Mouse (Mus musculus): ENCODE measurements at regions not wholly inside any gene's neighbourhood (a gene's known extent, or its start where the extent isn't known, plus 50 kb on each side); places are given as distances from the start of the nearest gene placed in this dataset.

- H3K9me3 ChIP-seq (ENCODE audit: control insufficient read depth, low read length): no peaks in the 10 kb centered on the region
- TF ChIP-seq POLR2A (IDR thresholded peaks at IDR 0.05; ENCODE audit: borderline replicate concordance, extremely low read depth, insufficient read depth, insufficient read length): no peak
- no peak overlapping the region for H3K27ac ChIP-seq (replicated peaks; ENCODE audit: low read depth, low read length)
- ATAC-seq (ENCODE audit: low FRiP score, low read depth) (no peak), DNase-seq (ENCODE audit: low spot score) (no peak)
- H3K4me3 ChIP-seq (replicated peaks; ENCODE audit: low read length): no peak overlapping the region
- H3K4me1 ChIP-seq (ENCODE audit: control insufficient read depth, insufficient read depth, low read length): no peaks in the 10 kb centered on the region
- H3K27me3 ChIP-seq (ENCODE audit: control insufficient read depth, insufficient read depth, low read length): no peaks in the 10 kb centered on the region
- no peak overlapping the region for H3K4me2 ChIP-seq (replicated peaks; ENCODE audit: low read depth, low read length, severe bottlenecking)
- WGBS: 80% methylated on average over 9 of the region's 9 CpGs
- no peaks in the 10 kb centered on the region for H3K36me3 ChIP-seq (ENCODE audit: control insufficient read depth, insufficient read depth, low read length)
- no peak overlapping the region for H3K9ac ChIP-seq (ENCODE audit: low read depth, low read length, severe bottlenecking)
Measured at GRCm38 (mm10) chr4:89391463-89392308, 80.8 kb upstream of the Cdkn2b start.

- TF ChIP-seq POLR2A (IDR thresholded peaks at IDR 0.05; ENCODE audit: borderline replicate concordance, extremely low read depth, insufficient read depth, insufficient read length): no peak
- DNase-seq (ENCODE audit: low spot score) (no peak), ATAC-seq (ENCODE audit: low FRiP score, low read depth) (no peak)
- Histone ChIP-seq H3K9ac (ENCODE audit: low read depth, low read length, severe bottlenecking) (no peak overlapping the region), H3K4me1 (ENCODE audit: control insufficient read depth, insufficient read depth, low read length) (no peaks in the 10 kb centered on the region), H3K4me3 (replicated peaks; ENCODE audit: low read length) (no peak overlapping the region), H3K27ac (replicated peaks; ENCODE audit: low read depth, low read length) (no peak overlapping the region), H3K9me3 (ENCODE audit: control insufficient read depth, low read length) (no peaks in the 10 kb centered on the region), H3K27me3 (ENCODE audit: control insufficient read depth, insufficient read depth, low read length) (no peaks in the 10 kb centered on the region), H3K4me2 (replicated peaks; ENCODE audit: low read depth, low read length, severe bottlenecking) (no peak overlapping the region), H3K36me3 (ENCODE audit: control insufficient read depth, insufficient read depth, low read length) (no peaks in the 10 kb centered on the region)
- 92% methylated on average over 3 of the region's 3 CpGs for WGBS
Measured at GRCm38 (mm10) chr4:89383548-89383947, 72.7 kb upstream of the Cdkn2b start.

GRCm38 (mm10) chr4:89382434-89382976, 71.7 kb upstream of the Cdkn2b start:
- TF ChIP-seq POLR2A (IDR thresholded peaks at IDR 0.05; ENCODE audit: borderline replicate concordance, extremely low read depth, insufficient read depth, insufficient read length): no peak
- no peaks in the 10 kb centered on the region for H3K27me3 ChIP-seq (ENCODE audit: control insufficient read depth, insufficient read depth, low read length)
- ATAC-seq (ENCODE audit: low FRiP score, low read depth): no peak
- H3K36me3 ChIP-seq (ENCODE audit: control insufficient read depth, insufficient read depth, low read length): no peaks in the 10 kb centered on the region
- H3K4me3 ChIP-seq (replicated peaks; ENCODE audit: low read length): no peak overlapping the region
- H3K9me3 ChIP-seq (ENCODE audit: control insufficient read depth, low read length): no peaks in the 10 kb centered on the region
- no peak overlapping the region for H3K27ac ChIP-seq (replicated peaks; ENCODE audit: low read depth, low read length)
- H3K9ac ChIP-seq (ENCODE audit: low read depth, low read length, severe bottlenecking): no peak overlapping the region
- 70% methylated on average over 4 of the region's 4 CpGs for WGBS
- no peaks in the 10 kb centered on the region for H3K4me1 ChIP-seq (ENCODE audit: control insufficient read depth, insufficient read depth, low read length)
- no peak for DNase-seq (ENCODE audit: low spot score)
- H3K4me2 ChIP-seq (replicated peaks; ENCODE audit: low read depth, low read length, severe bottlenecking): no peak overlapping the region

GRCm38 (mm10) chr4:89381763-89382162, 70.9 kb upstream of the Cdkn2b start:
- Histone ChIP-seq H3K4me3 (replicated peaks; ENCODE audit: low read length) (no peak overlapping the region), H3K9ac (ENCODE audit: low read depth, low read length, severe bottlenecking) (no peak overlapping the region), H3K36me3 (ENCODE audit: control insufficient read depth, insufficient read depth, low read length) (no peaks in the 10 kb centered on the region), H3K9me3 (ENCODE audit: control insufficient read depth, low read length) (no peaks in the 10 kb centered on the region), H3K27ac (replicated peaks; ENCODE audit: low read depth, low read length) (no peak overlapping the region), H3K27me3 (ENCODE audit: control insufficient read depth, insufficient read depth, low read length) (no peaks in the 10 kb centered on the region), H3K4me2 (replicated peaks; ENCODE audit: low read depth, low read length, severe bottlenecking) (no peak overlapping the region), H3K4me1 (ENCODE audit: control insufficient read depth, insufficient read depth, low read length) (no peaks in the 10 kb centered on the region)
- ATAC-seq (ENCODE audit: low FRiP score, low read depth) (no peak), DNase-seq (ENCODE audit: low spot score) (no peak)
- TF ChIP-seq POLR2A (IDR thresholded peaks at IDR 0.05; ENCODE audit: borderline replicate concordance, extremely low read depth, insufficient read depth, insufficient read length): no peak
- WGBS: 81% methylated on average over 2 of the region's 2 CpGs

GRCm38 (mm10) chr4:89381077-89381476, 70.2 kb upstream of the Cdkn2b start:
- H3K9ac ChIP-seq (ENCODE audit: low read depth, low read length, severe bottlenecking): no peak overlapping the region
- no peak for ATAC-seq (ENCODE audit: low FRiP score, low read depth)
- H3K36me3 ChIP-seq (ENCODE audit: control insufficient read depth, insufficient read depth, low read length): no peaks in the 10 kb centered on the region
- no peak for TF ChIP-seq POLR2A (IDR thresholded peaks at IDR 0.05; ENCODE audit: borderline replicate concordance, extremely low read depth, insufficient read depth, insufficient read length)
- DNase-seq (ENCODE audit: low spot score): no peak
- no peaks in the 10 kb centered on the region for H3K4me1 ChIP-seq (ENCODE audit: control insufficient read depth, insufficient read depth, low read length)
- H3K4me3 ChIP-seq (replicated peaks; ENCODE audit: low read length): no peak overlapping the region
- 84% methylated on average over 5 of the region's 5 CpGs for WGBS
- H3K4me2 ChIP-seq (replicated peaks; ENCODE audit: low read depth, low read length, severe bottlenecking): no peak overlapping the region
- no peaks in the 10 kb centered on the region for H3K27me3 ChIP-seq (ENCODE audit: control insufficient read depth, insufficient read depth, low read length)
- H3K27ac ChIP-seq (replicated peaks; ENCODE audit: low read depth, low read length): no peak overlapping the region
- no peaks in the 10 kb centered on the region for H3K9me3 ChIP-seq (ENCODE audit: control insufficient read depth, low read length)
